Mouse (Mus musculus): ENCODE results near the gene Rcvrn.

The Rcvrn gene

DNA sequence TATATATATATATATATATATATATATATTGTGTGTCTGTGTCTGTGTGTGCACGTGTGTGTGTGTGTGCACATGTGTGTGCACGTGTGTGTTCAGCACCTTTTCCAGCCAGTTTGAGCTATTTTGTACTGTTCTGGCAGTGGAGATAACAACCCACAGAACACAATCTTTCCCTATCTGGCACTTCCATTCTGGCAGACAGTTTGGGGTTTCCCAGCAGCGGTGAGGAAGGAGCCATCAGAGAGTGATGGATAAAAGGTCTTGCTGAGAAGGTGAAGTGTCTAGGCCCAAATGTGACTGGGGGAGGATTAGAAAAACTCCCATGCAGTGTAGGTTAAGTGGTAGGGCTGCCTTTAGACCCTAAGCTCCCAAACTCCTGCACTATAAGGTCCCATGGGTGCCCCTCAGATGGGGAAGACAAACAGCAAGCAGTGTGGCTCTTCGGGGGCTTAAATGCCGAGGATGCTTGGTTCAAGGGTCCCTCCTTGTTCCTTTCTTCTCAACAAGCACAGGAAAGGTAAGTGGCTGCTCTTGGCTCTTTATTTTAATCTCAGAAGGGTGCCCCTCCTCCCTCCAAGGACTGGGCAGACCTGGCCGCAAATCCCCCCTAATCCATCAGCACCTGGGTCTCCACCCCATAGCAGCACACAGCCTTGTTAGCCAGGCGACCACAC, at the start of gene Rcvrn:
Gene Rcvrn (plus strand): TSS at position 624 of the 674 bp plus-strand sequence.
- DNase-seq (ENCODE audit: low read depth), result no peak

- DNase-seq (ENCODE audit: low read depth), result peak; percentile 51
Measured at GRCm38 (mm10) chr11:67647745-67648144, 47.4 kb upstream of the Rcvrn start.

DNA sequence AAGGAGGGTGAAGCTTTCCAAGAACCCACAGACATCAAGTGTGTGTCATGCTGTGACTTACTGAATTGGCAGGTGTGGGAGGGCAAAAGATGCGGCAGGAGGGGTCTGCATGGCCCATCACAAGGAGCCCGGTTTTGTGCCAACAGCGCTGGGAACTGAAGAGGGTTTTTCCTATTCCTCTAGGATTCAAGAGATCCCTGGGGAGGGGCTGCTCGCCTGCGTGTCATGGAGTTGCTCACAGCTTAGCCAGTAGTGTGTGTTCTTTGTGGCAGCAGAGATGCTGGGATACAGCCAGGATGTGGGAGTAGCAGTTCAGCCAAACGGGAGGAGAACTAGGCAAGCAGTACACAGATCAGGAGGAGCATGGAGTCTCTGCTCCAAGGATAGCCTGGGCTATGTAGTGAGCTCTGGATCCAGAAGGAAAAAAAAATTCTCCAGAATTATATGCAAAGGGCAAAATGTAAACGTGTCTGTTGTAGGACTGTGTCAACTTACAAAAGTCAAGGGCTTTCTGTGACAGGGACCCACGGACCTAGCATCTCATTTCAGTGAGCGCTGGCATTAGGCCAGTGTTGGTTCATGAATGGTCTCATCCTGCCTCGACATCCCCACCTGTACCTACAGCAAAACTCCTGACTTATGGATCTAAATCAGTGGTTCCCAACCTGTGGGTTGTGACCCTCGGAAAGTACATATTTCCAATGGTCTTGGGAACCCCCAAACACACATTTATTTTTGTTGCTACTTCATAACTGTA, 46.3 kb upstream of the Rcvrn start:
- DNase-seq (ENCODE audit: low read depth), result no peak

DNA sequence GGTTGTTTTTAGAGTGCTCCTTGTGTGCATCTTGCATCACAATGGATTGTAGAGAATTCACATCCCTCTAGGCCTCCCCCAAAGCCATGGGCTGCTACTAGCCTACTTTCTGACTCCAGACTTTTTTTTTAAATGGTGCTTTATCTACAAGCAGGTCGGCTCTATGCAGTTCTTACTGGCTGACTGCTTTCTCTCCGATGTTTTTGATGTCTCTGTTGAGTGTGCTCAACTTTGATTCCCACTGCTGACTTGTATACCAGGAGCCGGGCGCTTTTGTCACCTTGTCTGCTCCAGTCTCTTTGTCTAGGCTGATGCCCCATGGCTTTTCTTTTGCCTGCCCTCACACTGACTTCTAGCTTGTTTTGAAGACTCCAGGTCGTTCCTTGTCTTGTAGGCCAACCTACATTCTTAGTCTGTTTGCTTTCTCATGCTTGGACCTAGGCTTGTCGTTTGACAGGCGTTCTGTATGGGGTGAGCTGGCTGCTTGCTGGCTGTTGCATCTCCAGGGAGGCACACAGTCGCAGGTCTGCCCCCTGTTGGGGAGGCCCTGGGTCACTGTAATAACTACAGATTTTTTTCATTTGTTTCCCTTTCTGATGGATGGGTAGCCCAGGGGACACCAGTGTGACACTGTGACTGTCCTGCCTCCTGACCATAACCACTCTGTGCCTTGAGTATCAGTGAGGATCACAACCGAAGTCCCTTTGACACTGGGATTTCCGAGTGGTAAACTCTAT, 45.0 kb upstream of the Rcvrn start:
- DNase-seq (ENCODE audit: low read depth), result no peak

GRCm38 (mm10) chr11:67651731-67652130, 43.4 kb upstream of the Rcvrn start:
- no peak for DNase-seq (ENCODE audit: low read depth)

GRCm38 (mm10) chr11:67652194-67652892, 42.8 kb upstream of the Rcvrn start:
- no peak for DNase-seq (ENCODE audit: low read depth)

- DNase-seq (ENCODE audit: low read depth), result no peak
Measured at GRCm38 (mm10) chr11:67652893-67653255, 42.3 kb upstream of the Rcvrn start.

- no peak for DNase-seq (ENCODE audit: low read depth)
Measured at GRCm38 (mm10) chr11:67653521-67654090, 41.5 kb upstream of the Rcvrn start.

DNA sequence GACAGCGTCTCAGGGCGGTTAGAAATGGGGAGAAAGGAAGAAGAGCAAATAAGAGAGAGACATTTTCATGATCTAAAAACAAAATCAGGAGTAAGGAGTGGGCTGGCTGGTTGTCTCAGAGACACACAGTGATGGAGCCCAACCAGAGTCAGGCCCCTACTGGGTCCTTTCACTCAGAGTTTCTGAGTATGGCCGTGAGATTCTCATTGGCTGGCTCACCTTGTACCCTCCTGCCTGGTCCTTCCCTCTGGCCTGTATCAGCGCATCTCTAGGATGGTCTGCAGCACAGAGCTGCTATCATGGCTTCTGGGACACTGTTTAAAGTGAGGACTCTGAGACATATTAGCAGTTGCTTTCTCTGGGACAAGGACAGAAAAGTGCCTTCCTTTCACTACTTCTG, 40.6 kb upstream of the Rcvrn start:
- no peak for DNase-seq (ENCODE audit: low read depth)

- DNase-seq (ENCODE audit: low read depth), result no peak
Measured at GRCm38 (mm10) chr11:67655236-67655959, 39.7 kb upstream of the Rcvrn start.

GRCm38 (mm10) chr11:67656366-67656765, 38.8 kb upstream of the Rcvrn start:
- no peak for DNase-seq (ENCODE audit: low read depth)

DNA sequence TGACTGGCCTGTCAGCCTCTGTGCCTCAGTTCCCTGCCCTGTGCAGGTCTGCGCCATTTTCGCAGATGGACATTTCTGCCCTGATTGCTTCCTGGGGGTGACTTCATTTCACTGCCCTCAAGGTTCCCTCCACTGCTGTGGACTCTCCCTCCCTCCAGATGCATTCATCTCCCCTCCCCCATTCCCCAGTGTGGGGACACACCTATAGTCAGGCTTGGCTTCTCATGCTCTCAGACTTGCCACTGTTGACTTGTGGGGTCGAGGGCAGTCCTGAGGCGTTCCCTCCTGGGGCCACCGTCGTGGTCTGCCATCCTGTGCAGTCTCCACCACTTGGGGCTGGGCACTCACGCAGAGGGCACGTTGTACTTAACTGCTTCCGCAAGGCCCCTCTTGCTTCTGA, 38.3 kb upstream of the Rcvrn start:
- DNase-seq (ENCODE audit: low read depth), result no peak

DNA sequence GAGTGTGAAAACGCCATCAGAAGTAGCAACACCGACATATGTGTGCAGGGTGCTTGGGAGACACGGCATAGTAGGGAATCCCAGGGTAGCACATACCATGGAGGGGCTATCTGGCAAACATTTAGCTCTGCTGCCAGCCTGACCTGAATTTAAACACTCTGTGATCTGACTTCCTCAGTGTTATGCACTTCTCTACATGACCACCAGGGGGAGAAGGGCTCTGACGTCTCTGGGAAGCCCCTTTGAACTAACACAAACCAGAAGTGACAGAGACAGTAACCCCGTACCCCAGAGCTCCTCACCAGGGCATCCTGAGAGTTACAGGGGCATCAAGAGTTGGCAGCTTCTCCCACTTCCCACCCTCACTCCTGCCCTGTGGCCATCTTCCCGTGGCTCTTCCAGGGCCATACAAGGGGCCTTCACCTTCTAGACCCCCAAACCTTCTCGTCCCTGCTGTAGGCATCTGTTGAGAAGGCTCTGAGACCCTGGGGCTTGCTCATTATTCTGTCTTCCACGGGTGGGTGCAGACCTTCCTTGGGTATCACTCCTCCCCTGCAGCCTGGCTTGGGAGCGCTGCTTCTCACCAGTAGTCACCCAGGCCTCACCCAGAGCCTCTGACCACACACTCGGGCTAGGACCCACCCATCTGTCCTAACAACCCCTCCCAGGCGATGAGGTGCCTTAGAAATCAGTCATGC, 37.3 kb upstream of the Rcvrn start:
- DNase-seq (ENCODE audit: low read depth), result no peak

- no peak for DNase-seq (ENCODE audit: low read depth)
Measured at GRCm38 (mm10) chr11:67661465-67661864, 33.7 kb upstream of the Rcvrn start.

- DNase-seq (ENCODE audit: low read depth), result no peak
Measured at GRCm38 (mm10) chr11:67663437-67663836, 31.7 kb upstream of the Rcvrn start.

DNA sequence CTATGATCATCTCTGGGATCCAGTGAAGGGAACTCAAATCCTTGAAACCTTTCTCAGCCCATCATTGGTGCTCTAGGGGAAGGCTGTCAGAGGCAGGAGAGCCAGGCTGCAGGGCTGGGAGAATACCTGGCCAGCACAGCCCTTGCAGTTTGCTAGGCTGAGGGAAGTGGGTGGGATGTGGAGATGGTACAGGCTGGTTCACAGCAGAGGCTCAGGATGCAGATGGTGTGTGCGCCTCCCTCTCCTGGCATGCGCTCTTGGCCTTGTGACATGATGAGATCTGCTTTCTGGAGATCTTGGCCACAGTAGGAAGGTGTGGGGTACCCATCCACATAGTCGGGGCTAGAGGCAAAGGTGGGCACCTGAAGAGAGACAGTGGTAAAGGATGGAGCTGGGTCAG, 30.9 kb upstream of the Rcvrn start:
- no peak for DNase-seq (ENCODE audit: low read depth)

DNA sequence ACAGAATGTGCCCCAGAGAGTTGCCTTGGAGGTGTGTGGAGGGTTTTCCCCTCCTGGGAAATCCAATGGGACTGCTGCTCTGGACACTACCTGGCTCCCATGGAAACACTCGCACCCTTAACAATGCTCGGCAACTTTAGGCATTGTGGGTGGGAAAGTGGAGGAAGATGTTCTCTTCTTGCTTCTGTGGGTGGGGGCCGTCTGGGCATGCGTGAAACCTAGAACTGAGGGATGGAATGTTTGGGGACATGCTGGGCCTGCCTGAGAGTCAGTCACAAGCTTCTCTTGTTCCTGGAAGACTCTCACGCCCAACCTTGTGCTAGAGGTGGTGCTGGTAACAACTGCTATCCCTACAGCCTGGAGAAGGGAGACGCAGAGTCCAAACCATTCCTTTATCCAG, 30.2 kb upstream of the Rcvrn start:
- DNase-seq (ENCODE audit: low read depth), result no peak

- DNase-seq (ENCODE audit: low read depth), result no peak
Measured at GRCm38 (mm10) chr11:67666129-67666528, 29.0 kb upstream of the Rcvrn start.

DNA sequence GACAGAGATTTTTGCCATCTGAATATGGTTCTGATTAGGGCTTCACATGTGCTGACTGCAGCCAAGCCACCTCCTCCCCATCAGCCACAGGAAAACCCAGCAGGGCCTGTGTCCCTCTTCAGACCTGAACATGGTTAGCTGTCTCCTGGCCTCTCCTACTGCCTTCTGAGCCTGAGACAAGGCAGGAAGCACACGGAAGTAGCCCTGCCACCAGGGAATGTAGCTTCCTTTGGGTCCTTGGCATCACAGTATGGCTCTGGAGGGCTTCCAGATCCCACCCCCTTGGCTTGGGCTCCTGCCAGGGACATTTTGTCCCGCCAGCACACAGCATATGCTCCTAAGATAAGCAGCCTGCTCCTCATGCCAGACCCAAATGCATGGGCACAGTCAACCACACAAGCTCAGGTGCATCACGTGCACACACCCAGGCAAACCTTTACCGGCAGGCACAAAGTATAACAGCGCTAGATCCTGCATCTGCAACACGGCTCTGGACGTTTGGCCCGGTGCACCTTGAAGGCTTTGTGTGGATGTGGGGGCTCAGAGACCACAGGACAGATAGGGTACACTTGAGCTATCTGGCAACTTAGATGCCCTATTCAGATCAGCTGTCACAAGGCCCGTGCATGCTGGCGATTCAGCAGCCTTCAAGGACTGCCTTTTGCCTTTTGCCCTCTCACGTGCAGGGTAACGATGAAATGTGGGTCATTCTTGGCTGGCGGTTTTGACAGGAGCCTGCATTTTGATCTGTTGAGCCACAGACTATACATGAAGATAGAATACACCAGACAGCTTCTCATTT, 27.4 kb upstream of the Rcvrn start:
- no peak for DNase-seq (ENCODE audit: low read depth)

DNA sequence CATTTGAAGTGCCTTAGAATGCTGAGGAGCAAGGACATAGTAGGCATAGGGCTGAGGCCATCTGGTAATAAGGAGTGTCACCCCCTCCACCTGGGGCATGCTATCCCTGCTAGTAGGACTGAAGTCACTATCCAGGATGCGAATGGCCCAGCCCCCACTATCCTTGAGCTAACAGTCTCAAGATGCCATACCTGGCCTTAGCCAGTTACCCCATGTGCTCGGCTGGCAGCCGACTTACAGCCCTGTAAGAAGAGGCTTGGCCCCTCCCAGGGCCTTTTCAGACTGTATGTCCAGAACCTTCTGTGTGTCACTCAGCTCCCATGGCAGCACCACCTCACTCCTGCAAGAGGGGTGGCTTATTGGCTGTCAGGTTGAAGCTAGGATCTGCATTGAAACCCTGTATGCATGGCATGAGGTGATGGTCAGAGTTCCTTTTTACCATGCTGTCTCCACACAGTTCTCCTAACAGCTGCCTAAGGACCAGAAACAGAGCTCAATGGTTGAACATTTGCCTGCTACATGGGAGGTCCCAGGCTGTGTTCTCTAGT, 26.6 kb upstream of the Rcvrn start:
- no peak for DNase-seq (ENCODE audit: low read depth)

Measured in fibroblast of lung, adult 2 months (primary cell).